Mouse (Mus musculus): ENCODE measurements around the gene Cltb. TPM values are rescaled to one million over a fixed set of nuclear protein-coding genes. Genes with fewer than 3 reads are reported as not detected.

Cltb gene
- total RNA-seq, 2 experiments from 2014 or later = 304 to 316 TPM

- intact Hi-C loops (cut with DNase I) = loop anchor here (2.0 kb wide), 1 partner anchor 19 kb away; the partner anchor contains the start of gene Cltb
- DNase-seq (ENCODE audit: extremely low spot score in 1 of 2, low spot score in 2 of 2) = no peak
- TF ChIP-seq CTCF (IDR thresholded peaks at IDR 0.05) = no peak
- peak overlapping the region; percentile 89 for H3K4me3 ChIP-seq
- H3K27ac ChIP-seq = no peak overlapping the region
Measured at GRCm38 (mm10) chr13:54591776-54592356, 19.3 kb downstream of the Cltb start.

- TF ChIP-seq CTCF (IDR thresholded peaks at IDR 0.05) = no peak
- DNase-seq (ENCODE audit: extremely low spot score in 1 of 2, low spot score in 2 of 2) = peak; percentile 92 to 96
- Histone ChIP-seq H3K27ac (peak within 1 kb of the TSS; percentile 95), H3K4me3 (peak within 1 kb of the TSS; percentile 89)
- intact Hi-C loops (cut with DNase I) = loop anchor here (1.0 to 2.0 kb wide), 4 partner anchors 15 to 31 kb away; partner anchors contain the start of genes Arl10, Cltb and Faf2
Measured at GRCm38 (mm10) chr13:54589996-54590951, 20.9 kb downstream of the Cltb start, which contains the start of the genes Nop16 and Higd2a. Nop16 (minus strand) TSS chr13:54590090. Higd2a (plus strand) TSS chr13:54590207.

DNA sequence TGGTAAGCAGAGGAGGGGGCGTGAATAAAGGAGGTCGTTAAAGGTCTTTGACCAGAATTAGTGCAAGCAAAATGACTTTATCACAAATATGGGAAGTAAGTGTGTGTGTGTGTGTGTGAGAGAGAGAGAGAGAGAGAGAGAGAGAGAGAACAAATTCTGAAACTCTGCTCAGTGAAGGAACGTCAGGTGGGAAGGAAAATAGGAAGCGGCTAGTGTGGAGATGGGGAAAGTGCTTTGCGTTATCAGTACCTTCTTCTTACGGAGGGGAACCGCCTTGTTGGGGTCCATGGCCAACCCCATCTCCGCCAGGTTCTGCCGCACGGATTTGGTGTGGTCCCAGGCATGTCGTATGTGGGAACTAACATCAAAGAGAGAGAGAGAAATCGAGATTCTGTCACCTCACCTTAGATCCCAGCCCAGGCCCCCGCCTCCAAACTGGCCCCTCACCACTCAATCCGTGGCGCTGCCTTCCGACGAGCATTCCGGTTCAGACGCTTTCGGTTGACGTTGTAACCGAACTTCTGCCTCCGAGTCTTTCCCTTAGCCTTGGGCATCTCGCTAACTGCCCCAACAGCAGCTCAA, 21.6 kb downstream of the Cltb start:
- Histone ChIP-seq H3K4me3 (peak overlapping the region; percentile 89), H3K27ac (peak overlapping the region; percentile 58; the same call in 1 of the 2 replicates)
- intact Hi-C loops (cut with DNase I) = loop anchor here (2.0 kb wide), 1 partner anchor 15 kb away; the partner anchor contains the start of gene Arl10
- no peak for TF ChIP-seq CTCF (IDR thresholded peaks at IDR 0.05)
- peak in 1 of 2 experiments; percentile 42 for DNase-seq (ENCODE audit: extremely low spot score in 1 of 2, low spot score in 2 of 2)

GRCm38 (mm10) chr13:54585831-54586230, 25.3 kb downstream of the Cltb start:
- no peak overlapping the region for H3K27ac ChIP-seq
- TF ChIP-seq CTCF (IDR thresholded peaks at IDR 0.05) = no peak
- H3K4me3 ChIP-seq = no peak overlapping the region
- intact Hi-C loops (cut with DNase I) = no loop called here
- no peak for DNase-seq (ENCODE audit: extremely low spot score in 1 of 2, low spot score in 2 of 2)

GRCm38 (mm10) chr13:54582860-54583259, 28.3 kb downstream of the Cltb start:
- TF ChIP-seq CTCF (IDR thresholded peaks at IDR 0.05) = no peak
- DNase-seq (ENCODE audit: extremely low spot score in 1 of 2, low spot score in 2 of 2) = no peak
- intact Hi-C loops (cut with DNase I) = no loop called here

DNA sequence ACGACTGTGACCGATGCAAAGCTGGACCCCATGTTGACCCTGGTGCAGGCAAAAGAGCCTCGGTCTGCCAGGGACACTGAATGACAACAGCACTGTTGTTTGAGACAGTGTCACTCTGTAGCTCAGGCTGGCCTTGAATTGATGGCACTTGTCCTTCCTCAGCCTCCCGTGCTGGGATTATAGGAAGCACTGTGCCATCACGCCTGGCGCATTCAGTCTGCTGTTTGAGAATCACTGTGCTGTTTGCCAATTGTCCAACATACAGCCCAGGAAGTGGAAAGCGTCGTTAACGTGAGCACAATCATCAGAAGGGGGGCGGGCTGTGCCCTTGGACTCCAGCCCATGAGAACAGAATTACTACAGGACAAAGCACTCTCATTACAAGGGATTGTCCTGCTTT, 29.0 kb downstream of the Cltb start:
- no peak for TF ChIP-seq CTCF (IDR thresholded peaks at IDR 0.05)
- DNase-seq (ENCODE audit: extremely low spot score in 1 of 2, low spot score in 2 of 2) = no peak

More at GRCm38 (mm10) chr13:54582860-54583259, 28.3 kb downstream of the Cltb start:
- no peak overlapping the region for H3K27ac ChIP-seq
- no peak overlapping the region for H3K4me3 ChIP-seq

GRCm38 (mm10) chr13:54581385-54581784, 29.8 kb downstream of the Cltb start:
- DNase-seq (ENCODE audit: extremely low spot score in 1 of 2, low spot score in 2 of 2) = no peak
- no peak for TF ChIP-seq CTCF (IDR thresholded peaks at IDR 0.05)
- Histone ChIP-seq H3K4me3 (no peak overlapping the region), H3K27ac (no peak overlapping the region)
- intact Hi-C loops (cut with DNase I) = no loop called here

More for the DNA sequence above, 29.0 kb downstream of the Cltb start:
- Histone ChIP-seq H3K27ac (no peak overlapping the region), H3K4me3 (no peak overlapping the region)
- intact Hi-C loops (cut with DNase I) = no loop called here

DNA sequence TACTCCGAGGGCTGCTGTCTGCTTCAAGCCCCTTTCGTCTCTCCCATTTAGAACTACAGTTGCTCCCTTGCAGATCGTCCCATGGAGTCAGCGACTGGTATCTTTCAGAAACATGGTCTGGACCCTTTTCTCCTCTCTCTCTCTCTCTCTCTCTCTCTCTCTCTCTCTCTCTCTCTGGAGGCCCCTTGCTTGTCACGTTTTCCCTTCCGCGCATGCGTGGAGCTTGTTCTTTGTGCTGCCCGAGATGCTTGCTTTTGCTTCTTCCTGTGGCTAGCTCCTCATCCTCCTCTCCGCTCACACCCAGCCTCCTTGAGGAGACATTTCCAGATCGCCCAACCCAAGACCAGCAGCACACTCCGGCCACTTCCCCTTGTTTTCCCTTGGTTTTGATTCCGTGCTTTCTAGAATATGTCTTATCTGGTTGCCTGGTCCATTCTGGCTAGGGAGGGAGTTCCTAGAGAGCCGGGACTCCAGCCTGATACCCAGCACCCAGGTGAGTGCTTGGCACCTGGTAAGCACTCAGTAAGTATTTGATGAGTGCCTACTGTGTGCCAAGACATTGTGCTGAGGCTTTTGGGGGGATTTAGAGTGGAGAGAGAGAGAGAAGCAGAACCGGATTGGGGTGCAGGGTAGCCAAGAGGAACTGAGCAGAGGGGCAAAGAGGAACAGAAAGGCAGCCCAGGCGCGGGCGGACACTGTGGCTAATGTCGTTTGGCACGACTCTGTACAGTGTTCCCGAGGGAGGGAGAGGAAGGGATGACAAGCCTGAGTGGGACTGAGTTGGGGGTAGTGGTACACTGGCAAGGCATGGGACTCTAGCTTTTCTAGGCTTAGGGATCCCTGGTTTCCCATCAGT, 33.3 kb downstream of the Cltb start:
- DNase-seq (ENCODE audit: extremely low spot score in 1 of 2, low spot score in 2 of 2) = no peak
- TF ChIP-seq CTCF (IDR thresholded peaks at IDR 0.05) = no peak
- Histone ChIP-seq H3K4me3 (no peak overlapping the region), H3K27ac (no peak overlapping the region)
- intact Hi-C loops (cut with DNase I) = no loop called here

DNA sequence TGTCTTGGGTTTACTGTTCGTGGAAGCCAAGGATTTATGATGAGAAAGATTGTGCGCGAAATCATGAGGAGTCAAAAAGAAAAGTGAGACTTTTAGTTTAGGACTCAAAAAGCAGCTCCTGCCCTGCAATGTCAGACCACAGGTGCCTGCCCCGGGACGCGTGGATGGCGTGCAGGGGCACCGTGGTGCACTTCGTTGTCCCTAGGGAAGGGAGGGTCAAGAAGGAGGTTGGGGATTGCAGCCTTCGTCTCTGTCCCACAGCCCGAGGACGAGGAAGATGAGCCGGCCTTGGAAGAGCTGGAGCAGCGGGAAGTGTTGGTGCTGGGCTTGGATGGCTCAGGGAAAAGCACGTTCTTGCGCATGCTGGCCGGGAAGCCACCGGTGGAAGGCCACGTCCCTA, 35.7 kb downstream of the Cltb start:
- DNase-seq (ENCODE audit: extremely low spot score in 1 of 2, low spot score in 2 of 2) = no peak
- H3K4me3 ChIP-seq = peak overlapping the region; percentile 75
- TF ChIP-seq CTCF (IDR thresholded peaks at IDR 0.05) = no peak
- H3K27ac ChIP-seq = peak overlapping the region; percentile 82
- intact Hi-C loops (cut with DNase I) = loop anchor here (2.0 kb wide), 1 partner anchor 13 kb away; no protein-coding TSS in a partner anchor

DNA sequence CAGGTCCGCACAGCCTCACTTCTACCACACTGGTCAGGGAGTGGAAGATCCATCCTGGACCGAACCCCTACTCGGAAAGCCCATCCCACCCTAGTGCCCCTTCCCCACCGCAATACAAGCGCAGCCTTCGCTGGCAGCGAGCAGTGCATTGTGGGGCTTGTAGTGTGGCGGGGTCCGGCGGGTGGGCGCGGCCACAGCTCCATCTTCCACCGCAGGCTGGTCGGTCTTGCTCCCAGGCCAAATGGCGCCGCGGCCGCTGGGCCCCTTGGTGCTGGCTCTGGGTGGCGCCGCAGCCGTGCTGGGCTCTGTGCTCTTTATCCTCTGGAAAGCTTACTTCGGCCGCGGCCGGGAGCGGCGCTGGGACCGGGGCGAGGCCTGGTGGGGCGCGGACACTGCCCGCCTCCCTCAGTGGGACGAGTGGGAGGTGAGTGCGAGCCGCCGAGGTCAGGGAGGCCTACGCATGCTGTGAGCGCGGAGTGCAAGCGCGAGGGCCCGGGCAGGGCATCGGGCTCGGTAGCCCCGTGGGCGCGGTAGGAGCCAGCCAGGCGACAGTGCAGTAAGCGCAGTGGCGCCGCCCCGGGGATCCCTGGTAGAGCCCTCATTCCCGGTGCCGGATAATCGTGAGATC, 36.2 kb downstream of the Cltb start, which contains the start of gene Arl10:
Arl10 (plus strand) TSS at position 162 of the 628 bp plus-strand sequence.
- Histone ChIP-seq H3K4me3 (peak within 1 kb of the TSS; percentile 75), H3K27ac (peak within 1 kb of the TSS; percentile 82)
- peak; percentile 24 for TF ChIP-seq CTCF (IDR thresholded peaks at IDR 0.05)
- intact Hi-C loops (cut with DNase I) = loop anchor here (1.0 to 5.0 kb wide), 3 partner anchors 10 to 328 kb away; partner anchors contain the start of gene 4833439L19Rik
- peak; percentile 70 to 75 for DNase-seq (ENCODE audit: extremely low spot score in 1 of 2, low spot score in 2 of 2)
